In the genomic region with DNA sequence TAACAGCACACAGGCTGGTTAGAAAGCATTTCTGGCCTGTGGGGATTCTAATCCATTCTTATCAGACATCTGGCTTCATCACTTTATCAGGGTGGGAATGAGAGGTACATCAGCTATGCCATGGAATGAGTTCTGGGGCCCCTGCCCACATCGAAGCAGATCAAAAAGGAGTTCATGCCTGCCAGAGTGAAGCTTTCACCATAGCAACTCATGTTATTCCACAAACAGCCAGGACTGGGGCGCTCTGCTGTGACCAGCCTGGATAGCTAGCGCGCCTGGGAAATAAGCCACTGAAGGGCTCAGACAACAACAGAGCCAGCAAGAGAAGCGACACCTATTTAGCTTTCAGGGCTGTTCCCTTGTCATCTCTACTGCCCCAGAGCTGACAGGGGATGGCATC, we compare ENCODE assay signal across 8 mouse cellular contexts. TPM values are rescaled to one million over a fixed set of nuclear protein-coding genes. Genes with fewer than 3 reads are reported as not detected.
DNase-seq lines count a peak whose midpoint lies in the region; ATAC-seq lines count a peak whose summit lies in the region.

No protein-coding gene starts in this region.

- DNase-seq in frontal cortex, postnatal 10 days (ENCODE audit: low spot score in 2 of 2), result no peak
- DNase-seq in right cerebral cortex, postnatal 10 days (ENCODE audit: low spot score in 2 of 2), result peak; percentile 60 to 61
- no peak for DNase-seq in right cerebral cortex, adult 18-20 months
- peak; percentile 18 to 54 for DNase-seq in kidney, postnatal 25 days
- no peak for DNase-seq in adipocyte (ENCODE audit: low spot score)
- DNase-seq in c-Kit-positive CD71-positive TER-119-positive erythroid progenitor cells, embryonic 14.5 days (ENCODE audit: low spot score), result no peak
- no peak for DNase-seq in gastrocnemius, postnatal 10 days

- ATAC-seq in frontal cortex, adult (ENCODE audit: low TSS enrichment), result peak; percentile 16; the same call in 1 of the 2 replicates

RNA-seq across cellular contexts. Expression of gene Tram2, which starts 4.8 kb away (rescaled TPM):
- 10 to 100 TPM; 10.6 to 19.5 TPM for total RNA-seq in gastrocnemius, postnatal 10 days (2021)

Comparison
In these comparisons a context has a peak if more than half of its experiments do, and no peak if none do; other contexts are left out.
1. DNase-seq: peak in right cerebral cortex, postnatal 10 days (2 of 2) and kidney, postnatal 25 days (2 of 2); none in frontal cortex, postnatal 10 days (0 of 2), right cerebral cortex, adult 18-20 months (single experiment), adipocyte (single experiment), c-Kit-positive CD71-positive TER-119-positive erythroid progenitor cells, embryonic 14.5 days (single experiment) and gastrocnemius, postnatal 10 days (single experiment).